Mouse (Mus musculus): ENCODE data around the gene Gm20388. TPM values are rescaled to one million over a fixed set of nuclear protein-coding genes. Genes with fewer than 3 reads are reported as not detected.
"Not testable (repeated sequence)": the region's sequence is repeated elsewhere in the genome, so short reads cannot be mapped to it uniquely, and the experiment has no call there.

Gene Gm20388
- total RNA-seq, 1 experiment from 2014 or later = 18.4 TPM

- ATAC-seq (replicated peaks in 1 of 2; ENCODE audit: insufficient read depth in 1 of 2, low FRiP score in 2 of 2, low TSS enrichment in 1 of 2, low read depth in 1 of 2, poor library complexity in 2 of 2, severe bottlenecking in 2 of 2) = no peak
Observed at GRCm38 (mm10) chr8:120797019-120797727, 886.5 kb downstream of the Gm20388 start.

- peak in 1 of 2 experiments; percentile 39; a peak in 1 of 4 replicates for ATAC-seq (replicated peaks in 1 of 2; ENCODE audit: insufficient read depth in 1 of 2, low FRiP score in 2 of 2, low TSS enrichment in 1 of 2, low read depth in 1 of 2, poor library complexity in 2 of 2, severe bottlenecking in 2 of 2)
Observed at GRCm38 (mm10) chr8:120800308-120800865, 889.7 kb downstream of the Gm20388 start.

GRCm38 (mm10) chr8:120803661-120804375, 893.2 kb downstream of the Gm20388 start:
- not testable (repeated sequence) for ATAC-seq (replicated peaks in 1 of 2; ENCODE audit: insufficient read depth in 1 of 2, low FRiP score in 2 of 2, low TSS enrichment in 1 of 2, low read depth in 1 of 2, poor library complexity in 2 of 2, severe bottlenecking in 2 of 2)

- no peak for ATAC-seq (replicated peaks in 1 of 2; ENCODE audit: insufficient read depth in 1 of 2, low FRiP score in 2 of 2, low TSS enrichment in 1 of 2, low read depth in 1 of 2, poor library complexity in 2 of 2, severe bottlenecking in 2 of 2)
Observed at GRCm38 (mm10) chr8:120804741-120805140, 894.1 kb downstream of the Gm20388 start.

GRCm38 (mm10) chr8:120806780-120807264, 896.2 kb downstream of the Gm20388 start:
- ATAC-seq (replicated peaks in 1 of 2; ENCODE audit: insufficient read depth in 1 of 2, low FRiP score in 2 of 2, low TSS enrichment in 1 of 2, low read depth in 1 of 2, poor library complexity in 2 of 2, severe bottlenecking in 2 of 2) = no peak

GRCm38 (mm10) chr8:120807719-120808118, 897.1 kb downstream of the Gm20388 start:
- ATAC-seq (replicated peaks in 1 of 2; ENCODE audit: insufficient read depth in 1 of 2, low FRiP score in 2 of 2, low TSS enrichment in 1 of 2, low read depth in 1 of 2, poor library complexity in 2 of 2, severe bottlenecking in 2 of 2) = peak; percentile 46 to 51; a peak in 1 of 4 replicates

- ATAC-seq (replicated peaks in 1 of 2; ENCODE audit: insufficient read depth in 1 of 2, low FRiP score in 2 of 2, low TSS enrichment in 1 of 2, low read depth in 1 of 2, poor library complexity in 2 of 2, severe bottlenecking in 2 of 2) = no peak
Observed at GRCm38 (mm10) chr8:120809050-120809449, 898.4 kb downstream of the Gm20388 start.

- ATAC-seq (replicated peaks in 1 of 2; ENCODE audit: insufficient read depth in 1 of 2, low FRiP score in 2 of 2, low TSS enrichment in 1 of 2, low read depth in 1 of 2, poor library complexity in 2 of 2, severe bottlenecking in 2 of 2) = no peak
Observed at GRCm38 (mm10) chr8:120811953-120812352, 901.3 kb downstream of the Gm20388 start.

- ATAC-seq (replicated peaks in 1 of 2; ENCODE audit: insufficient read depth in 1 of 2, low FRiP score in 2 of 2, low TSS enrichment in 1 of 2, low read depth in 1 of 2, poor library complexity in 2 of 2, severe bottlenecking in 2 of 2) = no peak
Observed at GRCm38 (mm10) chr8:120813028-120813427, 902.4 kb downstream of the Gm20388 start.

- no peak for ATAC-seq (replicated peaks in 1 of 2; ENCODE audit: insufficient read depth in 1 of 2, low FRiP score in 2 of 2, low TSS enrichment in 1 of 2, low read depth in 1 of 2, poor library complexity in 2 of 2, severe bottlenecking in 2 of 2)
Observed at GRCm38 (mm10) chr8:120813839-120814238, 903.2 kb downstream of the Gm20388 start.

GRCm38 (mm10) chr8:120816371-120816770, 905.7 kb downstream of the Gm20388 start:
- no peak for ATAC-seq (replicated peaks in 1 of 2; ENCODE audit: insufficient read depth in 1 of 2, low FRiP score in 2 of 2, low TSS enrichment in 1 of 2, low read depth in 1 of 2, poor library complexity in 2 of 2, severe bottlenecking in 2 of 2)

- no peak for ATAC-seq (replicated peaks in 1 of 2; ENCODE audit: insufficient read depth in 1 of 2, low FRiP score in 2 of 2, low TSS enrichment in 1 of 2, low read depth in 1 of 2, poor library complexity in 2 of 2, severe bottlenecking in 2 of 2)
Observed at GRCm38 (mm10) chr8:120819906-120820305, 909.3 kb downstream of the Gm20388 start.

GRCm38 (mm10) chr8:120821399-120822170, 910.9 kb downstream of the Gm20388 start:
- no peak for ATAC-seq (replicated peaks in 1 of 2; ENCODE audit: insufficient read depth in 1 of 2, low FRiP score in 2 of 2, low TSS enrichment in 1 of 2, low read depth in 1 of 2, poor library complexity in 2 of 2, severe bottlenecking in 2 of 2)

- no peak for ATAC-seq (replicated peaks in 1 of 2; ENCODE audit: insufficient read depth in 1 of 2, low FRiP score in 2 of 2, low TSS enrichment in 1 of 2, low read depth in 1 of 2, poor library complexity in 2 of 2, severe bottlenecking in 2 of 2)
Observed at GRCm38 (mm10) chr8:120823331-120823730, 912.7 kb downstream of the Gm20388 start.

- no peak for ATAC-seq (replicated peaks in 1 of 2; ENCODE audit: insufficient read depth in 1 of 2, low FRiP score in 2 of 2, low TSS enrichment in 1 of 2, low read depth in 1 of 2, poor library complexity in 2 of 2, severe bottlenecking in 2 of 2)
Observed at GRCm38 (mm10) chr8:120823887-120824286, 913.2 kb downstream of the Gm20388 start.

GRCm38 (mm10) chr8:120824638-120825037, 914.0 kb downstream of the Gm20388 start:
- ATAC-seq (replicated peaks in 1 of 2; ENCODE audit: insufficient read depth in 1 of 2, low FRiP score in 2 of 2, low TSS enrichment in 1 of 2, low read depth in 1 of 2, poor library complexity in 2 of 2, severe bottlenecking in 2 of 2) = peak in 1 of 2 experiments; percentile 27; a peak in 1 of 4 replicates

- peak; percentile 69 to 75 for ATAC-seq (replicated peaks in 1 of 2; ENCODE audit: insufficient read depth in 1 of 2, low FRiP score in 2 of 2, low TSS enrichment in 1 of 2, low read depth in 1 of 2, poor library complexity in 2 of 2, severe bottlenecking in 2 of 2)
Observed at GRCm38 (mm10) chr8:120828279-120828678, 917.6 kb downstream of the Gm20388 start.
